Mouse (Mus musculus) kidney, adult 18-20 months (tissue): ENCODE data around the gene Jpt1.
"Not testable (repeated sequence)": the region's sequence is repeated elsewhere in the genome, so short reads cannot be mapped to it uniquely, and the experiment has no call there.

Experiments
- DNase-seq: peaks from one replicate; pipeline ENCODE4 v3.0.0; 2021

Gene Jpt1

DNA sequence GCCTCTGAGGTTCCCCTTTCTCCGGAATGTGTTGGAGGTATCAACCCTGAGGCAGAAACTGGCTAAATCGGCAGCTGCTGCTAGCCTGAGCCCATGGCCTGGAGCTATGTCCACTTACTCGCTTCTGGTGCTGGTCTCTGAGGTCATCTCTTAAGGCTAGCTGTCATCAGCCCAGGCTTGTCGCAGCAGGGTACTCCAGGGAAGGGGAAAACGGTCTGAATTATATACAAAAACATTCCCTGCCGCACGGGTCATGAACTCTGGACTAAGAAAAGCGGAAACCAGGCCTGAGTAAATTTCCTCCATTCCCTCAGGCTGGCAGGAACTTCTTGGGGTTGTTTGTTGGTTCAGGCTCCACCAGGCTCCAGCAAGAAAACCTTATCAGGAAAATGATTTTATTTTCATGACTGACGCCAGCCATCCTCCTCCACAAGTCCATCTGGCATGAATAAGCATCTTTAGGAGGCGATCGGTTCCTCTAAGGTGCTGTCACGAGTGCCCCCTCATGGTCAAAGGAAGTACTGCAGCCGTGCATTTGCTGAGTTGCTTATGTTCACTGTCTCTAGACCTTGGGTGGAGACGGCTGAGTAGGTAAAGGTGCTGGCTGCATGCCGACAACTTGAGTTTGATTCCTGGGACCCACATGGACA is 40.4 kb downstream of the Jpt1 start:
- DNase-seq = peak; percentile 98

GRCm38 (mm10) chr11:115472183-115472582 is 42.0 kb downstream of the Jpt1 start:
- DNase-seq = no peak

DNA sequence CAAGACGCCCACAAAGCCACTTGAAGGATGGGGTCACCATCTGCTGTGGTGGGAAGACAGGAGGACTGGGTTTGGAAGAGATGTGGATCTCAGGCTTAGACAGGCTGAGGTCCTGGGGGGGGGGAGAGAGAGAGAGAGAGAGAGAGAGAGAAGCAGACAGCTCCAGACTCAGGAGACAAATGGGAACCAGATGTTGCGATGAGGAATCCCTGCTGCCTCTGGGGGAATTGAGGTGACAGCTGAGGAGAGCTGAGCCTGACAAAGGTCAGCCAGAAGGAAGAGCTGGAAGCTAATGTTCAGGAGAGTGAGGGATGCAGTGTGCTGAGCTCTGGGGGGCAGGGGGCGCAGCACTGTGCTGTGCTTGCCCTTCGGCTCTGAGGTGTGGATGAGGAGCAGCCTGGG is 47.0 kb downstream of the Jpt1 start:
- DNase-seq = no peak

DNA sequence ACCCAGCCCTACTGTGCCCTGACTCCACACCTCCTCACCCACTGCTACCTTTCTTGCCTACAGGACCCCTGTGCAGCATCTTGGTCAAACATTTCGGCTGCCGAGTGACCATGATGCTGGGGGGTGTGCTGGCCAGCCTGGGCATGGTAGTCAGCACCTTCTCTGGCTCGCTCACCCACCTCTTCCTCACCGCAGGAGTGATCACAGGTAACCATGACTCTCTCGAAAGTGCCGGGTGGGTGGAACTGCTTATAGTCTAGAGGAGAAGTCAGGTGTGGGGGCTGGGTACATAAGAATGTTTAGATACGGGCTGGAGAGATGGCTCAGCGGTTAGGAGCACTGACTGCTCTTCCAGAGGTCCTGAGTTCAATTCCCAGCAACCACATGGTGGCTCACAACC is 49.3 kb downstream of the Jpt1 start:
- DNase-seq = no peak

DNA sequence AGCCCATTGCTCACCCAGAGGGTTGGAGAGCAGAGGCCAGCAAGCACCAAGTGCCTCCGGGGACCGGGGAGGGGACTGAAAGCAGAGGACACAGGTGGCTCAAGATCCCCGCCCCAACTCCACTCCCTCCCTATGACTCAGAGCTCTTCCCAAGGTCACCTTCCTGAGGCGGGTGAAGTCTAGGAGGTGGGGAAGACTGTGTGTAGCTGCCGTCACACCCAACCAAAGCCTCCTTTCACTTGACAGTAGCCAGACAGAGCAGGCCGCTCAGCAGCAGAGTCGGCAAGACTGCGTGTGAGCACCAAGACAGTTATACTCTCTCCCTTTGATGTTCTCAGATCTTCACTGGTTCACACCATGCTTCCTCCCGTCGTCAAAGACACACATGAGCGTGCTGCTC is 50.8 kb downstream of the Jpt1 start:
- peak; percentile 47 for DNase-seq

DNA sequence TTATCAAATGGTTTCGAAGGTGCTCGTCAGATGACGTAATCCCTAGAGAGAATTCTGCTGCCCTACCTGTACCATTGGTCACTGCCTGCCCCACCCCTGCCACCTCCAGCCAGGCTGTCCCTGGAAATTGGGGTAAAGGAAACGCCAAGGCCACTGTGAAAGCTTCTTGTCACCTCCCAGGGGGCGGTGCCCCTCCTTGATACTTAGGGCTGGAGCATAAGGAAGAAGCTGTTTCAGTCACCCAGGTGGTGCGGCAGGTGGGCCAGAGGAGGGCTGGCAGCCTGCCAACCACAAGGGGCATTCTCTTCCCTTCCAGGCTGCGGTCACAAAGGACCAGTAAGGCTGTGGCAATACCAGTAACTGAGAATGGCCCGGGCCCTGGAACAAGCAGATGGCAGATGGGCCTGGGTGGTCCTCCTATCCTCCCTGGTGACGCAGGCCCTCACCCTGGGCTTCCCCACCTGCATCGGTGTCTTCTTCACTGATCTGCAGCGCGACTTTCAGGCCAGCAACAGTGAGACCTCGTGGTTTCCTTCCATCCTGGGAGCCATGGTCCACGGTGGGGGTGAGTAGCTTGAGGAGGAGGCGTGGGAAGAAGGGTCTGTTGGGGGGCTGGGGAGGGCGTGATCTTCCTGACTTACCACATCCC is 51.8 kb downstream of the Jpt1 start, which contains the start of gene Slc16a5:
Slc16a5 (plus strand) TSS at position 232 of the 649 bp plus-strand sequence.
- peak; percentile 61 for DNase-seq

DNA sequence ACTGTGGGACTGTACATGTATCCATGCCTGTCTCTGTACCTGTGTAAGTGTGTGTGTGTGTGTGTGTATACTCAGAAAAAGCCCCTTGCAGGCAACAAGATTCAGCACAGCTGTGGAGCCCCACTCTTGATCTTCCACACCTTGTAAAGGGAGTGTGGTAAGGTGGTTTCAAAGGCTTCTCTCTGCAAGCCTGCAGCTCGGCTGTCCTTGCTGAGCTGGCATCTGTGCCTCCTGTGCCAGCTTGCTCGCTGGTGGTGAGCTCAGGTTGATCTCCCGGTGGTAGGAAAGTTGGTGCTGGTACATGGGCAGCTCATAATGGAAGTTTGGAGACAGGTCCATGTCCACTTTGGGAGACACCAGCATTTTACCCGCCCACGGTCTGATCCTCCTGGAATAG is 52.3 kb downstream of the Jpt1 start:
- DNase-seq = no peak

- no peak for DNase-seq
These were observed 53.2 kb downstream of the Jpt1 start for GRCm38 (mm10) chr11:115460976-115461375.

DNA sequence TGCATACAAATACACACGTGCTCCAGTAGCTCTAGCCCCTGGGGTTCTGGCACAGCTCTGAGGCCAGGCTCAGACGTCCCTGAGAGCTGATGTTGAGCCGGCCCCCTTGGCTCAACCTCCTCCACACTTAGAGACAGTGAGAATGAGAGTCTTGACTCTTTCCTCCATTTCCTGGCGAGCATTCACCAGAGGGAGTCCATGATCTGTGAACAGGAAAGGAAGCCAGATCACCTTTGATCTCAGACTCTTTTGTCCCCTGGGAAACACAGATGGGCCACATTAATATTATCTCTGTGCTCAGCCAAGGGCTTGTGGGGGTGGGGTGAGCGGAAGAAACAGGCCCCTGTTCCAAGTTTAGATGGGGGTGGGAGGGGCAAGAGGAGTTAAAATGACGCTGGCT is 56.8 kb downstream of the Jpt1 start:
- DNase-seq = peak; percentile 13

- DNase-seq = no peak
These were observed 58.0 kb downstream of the Jpt1 start for GRCm38 (mm10) chr11:115456182-115456581.

DNA sequence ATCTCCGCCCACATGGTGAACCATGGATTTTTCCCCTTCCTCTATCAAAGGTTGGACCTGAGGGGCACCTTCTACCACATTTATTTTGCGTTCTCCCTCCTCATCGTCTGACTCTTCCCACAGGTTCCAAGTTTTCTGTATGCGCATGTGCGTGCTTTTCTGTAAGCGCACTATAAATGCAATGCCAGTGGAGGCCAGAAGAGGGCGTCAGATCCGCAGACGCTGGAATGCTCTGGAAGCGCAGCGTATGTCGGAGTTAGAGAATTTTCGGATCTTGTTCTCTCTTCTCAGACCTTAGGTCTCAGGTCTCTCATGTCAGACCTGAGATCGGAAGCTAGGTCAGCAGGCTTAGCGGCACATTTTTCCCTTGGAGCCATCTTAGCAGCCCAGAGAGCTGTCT is 58.6 kb downstream of the Jpt1 start:
- no peak for DNase-seq

DNA sequence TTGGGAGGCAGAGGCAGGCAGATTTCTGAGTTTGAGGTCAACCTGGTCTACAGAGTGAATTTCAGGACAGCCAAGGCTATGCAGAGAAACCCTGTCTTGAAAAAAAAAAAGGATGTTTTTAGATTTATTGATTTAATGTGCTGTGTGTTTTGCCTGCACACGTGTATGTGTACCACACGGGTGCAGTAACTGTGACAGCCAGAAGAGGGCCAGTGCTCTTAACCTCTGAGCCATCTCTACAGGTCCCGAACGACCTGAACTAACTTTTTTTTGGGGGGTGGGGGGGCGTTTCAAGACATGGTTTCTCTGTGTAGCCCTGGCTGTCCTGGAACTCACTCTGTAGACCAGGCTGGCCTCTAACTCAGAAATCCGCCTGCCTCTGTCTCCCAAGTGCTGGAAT is 59.4 kb downstream of the Jpt1 start:
- not testable (repeated sequence) for DNase-seq

DNA sequence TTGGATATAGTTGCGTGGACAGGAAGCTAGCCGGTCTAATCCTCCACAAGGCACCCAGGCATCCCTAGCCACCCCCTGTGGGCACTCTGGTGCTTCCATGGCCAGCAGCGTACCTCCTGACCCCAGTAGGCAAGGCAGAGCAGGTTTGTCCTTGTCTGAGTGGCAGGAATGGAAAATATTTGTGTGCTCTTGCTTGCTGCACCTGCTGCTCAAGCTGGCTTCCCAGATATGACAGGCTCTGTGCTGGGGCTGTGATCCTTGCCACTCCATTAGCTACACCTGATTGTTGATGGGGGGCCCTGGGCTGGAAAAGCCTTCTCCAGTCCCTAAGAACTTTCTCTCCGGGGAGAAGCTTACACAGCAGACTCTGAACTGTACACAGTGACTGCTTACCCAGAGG is 60.9 kb downstream of the Jpt1 start:
- DNase-seq = peak; percentile 40

GRCm38 (mm10) chr11:115452281-115452860 is 61.8 kb downstream of the Jpt1 start:
- no peak for DNase-seq

GRCm38 (mm10) chr11:115451781-115452241 is 62.4 kb downstream of the Jpt1 start:
- peak; percentile 34 for DNase-seq

GRCm38 (mm10) chr11:115450176-115450575 is 64.0 kb downstream of the Jpt1 start:
- DNase-seq = peak; percentile 37

GRCm38 (mm10) chr11:115448998-115449397 is 65.2 kb downstream of the Jpt1 start:
- peak; percentile 84 for DNase-seq

DNA sequence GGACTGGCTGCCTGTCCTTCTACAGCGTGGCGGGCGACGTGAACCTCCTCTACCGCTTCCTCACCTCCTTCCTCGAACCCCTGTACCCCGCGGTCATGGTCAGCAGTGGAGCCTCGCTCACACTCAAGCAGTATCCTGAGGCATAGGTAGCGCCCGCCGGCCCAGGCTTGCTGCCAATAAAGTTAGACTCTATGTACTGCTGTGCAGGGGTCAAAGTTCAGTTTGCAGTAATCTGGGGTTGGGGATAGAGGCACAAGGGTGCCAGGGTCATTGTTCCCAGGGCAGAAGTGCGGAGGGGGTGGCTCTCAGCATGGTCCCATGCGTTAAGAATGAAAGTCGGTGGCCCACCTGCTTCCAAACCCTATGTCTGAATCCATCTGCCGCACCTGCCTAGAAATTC is 66.1 kb downstream of the Jpt1 start:
- DNase-seq = peak; percentile 77
